Mouse (Mus musculus) lung, adult 2 months (tissue): ENCODE results near the gene Gsg1. TPM values are rescaled to one million over a fixed set of nuclear protein-coding genes. Genes with fewer than 3 reads are reported as not detected.

Experiments
- DNase-seq: peaks from one replicate; pipeline ENCODE4 v3.0.0; 2022
- H3K4me1 ChIP-seq: fragments of 200-500 bp; 2 replicates; pipeline ENCODE4 v1.6.1; 2011; ENCODE audit warnings: low read length; ENCODE audit not compliant: control insufficient read depth, insufficient read depth
- H3K4me3 ChIP-seq: fragments of 200-500 bp; replicated peaks from 2 replicates; pipeline ENCODE3; 2011; ENCODE audit warnings: low read depth, mild to moderate bottlenecking, control low read depth, low read length; ENCODE audit errors: extremely low read depth
- CTCF ChIP-seq: fragments of 200-500 bp; IDR thresholded peaks from 2 replicates; pipeline ENCODE4 v1.5.1; 2011; ENCODE audit warnings: mild to moderate bottlenecking, low read length, control low read depth; ENCODE audit not compliant: insufficient read depth
- POLR2A ChIP-seq: fragments of 200-500 bp; IDR thresholded peaks from 2 replicates; pipeline ENCODE4 v1.6.1; 2011; ENCODE audit warnings: low read depth, mild to moderate bottlenecking, control low read depth, low read length, borderline replicate concordance; ENCODE audit errors: extremely low read depth
- WGBS: fragments of 180-500 bp; shearing (Covaris S2); methylation state at CpG from one replicate; pipeline ENCODE4 v1.1.7; 2018; 5-methylcytosine and 5-hydroxymethylcytosine counted together
- polyA plus RNA-seq: library from polyadenylated mRNA; depleted of rRNA; stranded (reverse); fragments of >200 nt; gene quantifications from 2 replicates; pipeline ENCODE4 v1.2.3, GENCODE M21; 2012

Gsg1 gene
- polyA plus RNA-seq, 1 experiment, result 1.4 TPM

GRCm38 (mm10) chr6:135266056-135266455, 11.9 kb upstream of the Gsg1 start:
- TF ChIP-seq POLR2A, result no peak
- TF ChIP-seq CTCF, result no peak
- Histone ChIP-seq H3K4me3 (no peak overlapping the region), H3K4me1 (peaks cover 2% of the 10 kb centered on the region; the same call in 1 of the 2 replicates)
- 58% methylated on average over 1 of the region's 1 CpGs for WGBS
- no peak for DNase-seq

- no peak overlapping the region for H3K4me3 ChIP-seq
- WGBS, result 97% methylated on average over 6 of the region's 6 CpGs
- peaks cover 2% of the 10 kb centered on the region; the same call in 1 of the 2 replicates for H3K4me1 ChIP-seq
- TF ChIP-seq POLR2A, result no peak
- TF ChIP-seq CTCF, result no peak
- DNase-seq, result no peak
These were observed 10.0 kb upstream of the Gsg1 start for GRCm38 (mm10) chr6:135264136-135264535.

- 49% methylated on average over 2 of the region's 2 CpGs for WGBS
- no peak for DNase-seq
- no peak overlapping the region for H3K4me3 ChIP-seq
- TF ChIP-seq POLR2A, result no peak
- no peak for TF ChIP-seq CTCF
- peaks cover 2% of the 10 kb centered on the region; the same call in 1 of the 2 replicates for H3K4me1 ChIP-seq
These were observed 8.4 kb upstream of the Gsg1 start for GRCm38 (mm10) chr6:135262565-135262964.

- TF ChIP-seq CTCF, result no peak
- TF ChIP-seq POLR2A, result no peak
- no peak for DNase-seq
- 86% methylated on average over 9 of the region's 9 CpGs for WGBS
- Histone ChIP-seq H3K4me1 (no peaks in the 10 kb centered on the region), H3K4me3 (no peak overlapping the region)
These were observed 7.0 kb upstream of the Gsg1 start for GRCm38 (mm10) chr6:135261124-135261523.

- DNase-seq, result no peak
- H3K4me3 ChIP-seq, result no peak overlapping the region
- TF ChIP-seq CTCF, result no peak
- no peak for TF ChIP-seq POLR2A
- 94% methylated on average over 6 of the region's 6 CpGs for WGBS
- no peaks in the 10 kb centered on the region for H3K4me1 ChIP-seq
These were observed 6.3 kb upstream of the Gsg1 start for GRCm38 (mm10) chr6:135260435-135260834.

- H3K4me3 ChIP-seq, result peak overlapping the region; percentile 23
- TF ChIP-seq POLR2A (no peak), CTCF (no peak)
- WGBS, result 5% methylated on average over 16 of the region's 16 CpGs
- peaks cover 25% of the 10 kb centered on the region for H3K4me1 ChIP-seq
- DNase-seq, result peak; percentile 86
These were observed 1.4 kb downstream of the Gsg1 start for GRCm38 (mm10) chr6:135252728-135253077.

GRCm38 (mm10) chr6:135251849-135252727, 2.1 kb downstream of the Gsg1 start:
- TF ChIP-seq CTCF (no peak), POLR2A (no peak)
- WGBS, result 33% methylated on average over 24 of the region's 24 CpGs
- peak overlapping the region; percentile 31 for H3K4me3 ChIP-seq
- DNase-seq, result no peak
- peaks cover 25% of the 10 kb centered on the region for H3K4me1 ChIP-seq

GRCm38 (mm10) chr6:135250926-135251699, 3.0 kb downstream of the Gsg1 start:
- WGBS, result 45% methylated on average over 19 of the region's 19 CpGs
- TF ChIP-seq CTCF (no peak), POLR2A (no peak)
- H3K4me3 ChIP-seq, result no peak overlapping the region
- DNase-seq, result peak; percentile 53
- H3K4me1 ChIP-seq, result peaks cover 25% of the 10 kb centered on the region

GRCm38 (mm10) chr6:135249846-135250531, 4.2 kb downstream of the Gsg1 start:
- DNase-seq, result peak; percentile 77
- no peak for TF ChIP-seq POLR2A
- TF ChIP-seq CTCF, result peak; percentile 89
- WGBS, result 9% methylated on average over 19 of the region's 19 CpGs
- peaks cover 25% of the 10 kb centered on the region for H3K4me1 ChIP-seq
- H3K4me3 ChIP-seq, result peak overlapping the region; percentile 11
